Mouse (Mus musculus): ENCODE data around the gene Fat3. TPM values are rescaled to one million over a fixed set of nuclear protein-coding genes. Genes with fewer than 3 reads are reported as not detected.

Fat3 gene
- total RNA-seq, 1 experiment from 2014 or later = not detected

- ATAC-seq (replicated peaks in 1 of 2; ENCODE audit: insufficient read depth in 1 of 2, low FRiP score in 2 of 2, low TSS enrichment in 1 of 2, low read depth in 1 of 2, poor library complexity in 2 of 2, severe bottlenecking in 2 of 2) = no peak
These were observed 379.3 kb downstream of the Fat3 start for GRCm38 (mm10) chr9:16121756-16122155.

- ATAC-seq (replicated peaks in 1 of 2; ENCODE audit: insufficient read depth in 1 of 2, low FRiP score in 2 of 2, low TSS enrichment in 1 of 2, low read depth in 1 of 2, poor library complexity in 2 of 2, severe bottlenecking in 2 of 2) = no peak; a peak in 1 of 4 replicates
These were observed 386.1 kb downstream of the Fat3 start for GRCm38 (mm10) chr9:16114821-16115485.

GRCm38 (mm10) chr9:16113936-16114642 lies 387.0 kb downstream of the Fat3 start:
- ATAC-seq (replicated peaks in 1 of 2; ENCODE audit: insufficient read depth in 1 of 2, low FRiP score in 2 of 2, low TSS enrichment in 1 of 2, low read depth in 1 of 2, poor library complexity in 2 of 2, severe bottlenecking in 2 of 2) = peak; percentile 62 to 68

GRCm38 (mm10) chr9:16107900-16108299 lies 393.2 kb downstream of the Fat3 start:
- no peak for ATAC-seq (replicated peaks in 1 of 2; ENCODE audit: insufficient read depth in 1 of 2, low FRiP score in 2 of 2, low TSS enrichment in 1 of 2, low read depth in 1 of 2, poor library complexity in 2 of 2, severe bottlenecking in 2 of 2)

- no peak for ATAC-seq (replicated peaks in 1 of 2; ENCODE audit: insufficient read depth in 1 of 2, low FRiP score in 2 of 2, low TSS enrichment in 1 of 2, low read depth in 1 of 2, poor library complexity in 2 of 2, severe bottlenecking in 2 of 2)
These were observed 393.7 kb downstream of the Fat3 start for GRCm38 (mm10) chr9:16107386-16107785.

GRCm38 (mm10) chr9:16098553-16098952 lies 402.5 kb downstream of the Fat3 start:
- no peak for ATAC-seq (replicated peaks in 1 of 2; ENCODE audit: insufficient read depth in 1 of 2, low FRiP score in 2 of 2, low TSS enrichment in 1 of 2, low read depth in 1 of 2, poor library complexity in 2 of 2, severe bottlenecking in 2 of 2)

GRCm38 (mm10) chr9:16093047-16093668 lies 407.9 kb downstream of the Fat3 start:
- no peak for ATAC-seq (replicated peaks in 1 of 2; ENCODE audit: insufficient read depth in 1 of 2, low FRiP score in 2 of 2, low TSS enrichment in 1 of 2, low read depth in 1 of 2, poor library complexity in 2 of 2, severe bottlenecking in 2 of 2)

- ATAC-seq (replicated peaks in 1 of 2; ENCODE audit: insufficient read depth in 1 of 2, low FRiP score in 2 of 2, low TSS enrichment in 1 of 2, low read depth in 1 of 2, poor library complexity in 2 of 2, severe bottlenecking in 2 of 2) = no peak
These were observed 408.8 kb downstream of the Fat3 start for GRCm38 (mm10) chr9:16092051-16092967.

- no peak for ATAC-seq (replicated peaks in 1 of 2; ENCODE audit: insufficient read depth in 1 of 2, low FRiP score in 2 of 2, low TSS enrichment in 1 of 2, low read depth in 1 of 2, poor library complexity in 2 of 2, severe bottlenecking in 2 of 2)
These were observed 421.8 kb downstream of the Fat3 start for GRCm38 (mm10) chr9:16079292-16079691.

GRCm38 (mm10) chr9:16074664-16075063 lies 426.4 kb downstream of the Fat3 start:
- ATAC-seq (replicated peaks in 1 of 2; ENCODE audit: insufficient read depth in 1 of 2, low FRiP score in 2 of 2, low TSS enrichment in 1 of 2, low read depth in 1 of 2, poor library complexity in 2 of 2, severe bottlenecking in 2 of 2) = no peak

GRCm38 (mm10) chr9:16074116-16074515 lies 427.0 kb downstream of the Fat3 start:
- ATAC-seq (replicated peaks in 1 of 2; ENCODE audit: insufficient read depth in 1 of 2, low FRiP score in 2 of 2, low TSS enrichment in 1 of 2, low read depth in 1 of 2, poor library complexity in 2 of 2, severe bottlenecking in 2 of 2) = no peak

GRCm38 (mm10) chr9:16063447-16063846 lies 437.6 kb downstream of the Fat3 start:
- ATAC-seq (replicated peaks in 1 of 2; ENCODE audit: insufficient read depth in 1 of 2, low FRiP score in 2 of 2, low TSS enrichment in 1 of 2, low read depth in 1 of 2, poor library complexity in 2 of 2, severe bottlenecking in 2 of 2) = no peak

- no peak for ATAC-seq (replicated peaks in 1 of 2; ENCODE audit: insufficient read depth in 1 of 2, low FRiP score in 2 of 2, low TSS enrichment in 1 of 2, low read depth in 1 of 2, poor library complexity in 2 of 2, severe bottlenecking in 2 of 2)
These were observed 438.6 kb downstream of the Fat3 start for GRCm38 (mm10) chr9:16062472-16062871.

GRCm38 (mm10) chr9:16046686-16047085 lies 454.4 kb downstream of the Fat3 start:
- ATAC-seq (replicated peaks in 1 of 2; ENCODE audit: insufficient read depth in 1 of 2, low FRiP score in 2 of 2, low TSS enrichment in 1 of 2, low read depth in 1 of 2, poor library complexity in 2 of 2, severe bottlenecking in 2 of 2) = no peak

- ATAC-seq (replicated peaks in 1 of 2; ENCODE audit: insufficient read depth in 1 of 2, low FRiP score in 2 of 2, low TSS enrichment in 1 of 2, low read depth in 1 of 2, poor library complexity in 2 of 2, severe bottlenecking in 2 of 2) = no peak
These were observed 463.7 kb downstream of the Fat3 start for GRCm38 (mm10) chr9:16037375-16037774.

GRCm38 (mm10) chr9:16036346-16036745 lies 464.7 kb downstream of the Fat3 start:
- ATAC-seq (replicated peaks in 1 of 2; ENCODE audit: insufficient read depth in 1 of 2, low FRiP score in 2 of 2, low TSS enrichment in 1 of 2, low read depth in 1 of 2, poor library complexity in 2 of 2, severe bottlenecking in 2 of 2) = no peak

GRCm38 (mm10) chr9:16029715-16030285 lies 471.3 kb downstream of the Fat3 start:
- no peak for ATAC-seq (replicated peaks in 1 of 2; ENCODE audit: insufficient read depth in 1 of 2, low FRiP score in 2 of 2, low TSS enrichment in 1 of 2, low read depth in 1 of 2, poor library complexity in 2 of 2, severe bottlenecking in 2 of 2)

Data from hematopoietic stem cell, adult 5-6 weeks (primary cell).